Mouse (Mus musculus): ENCODE results near the gene Gpc4.

DNA sequence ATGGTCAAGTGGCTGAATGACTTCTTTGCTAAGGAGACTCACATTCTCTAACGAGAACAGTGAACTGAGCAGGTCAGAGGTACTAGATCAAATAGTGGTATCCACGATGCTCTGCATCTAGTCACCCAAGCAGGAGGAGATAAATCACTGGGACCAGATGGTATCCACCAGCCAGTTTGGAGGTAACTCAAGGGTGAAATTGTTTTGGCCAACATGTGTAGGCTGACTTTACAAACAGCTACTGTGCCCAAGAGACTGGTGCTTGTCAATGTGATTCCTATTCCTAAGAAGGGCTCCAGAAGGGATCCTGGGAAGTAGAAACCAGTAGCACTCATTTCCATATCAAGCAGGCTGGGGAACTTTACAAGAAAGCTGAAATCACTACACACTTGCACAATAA, 55.4 kb downstream of the Gpc4 start:
- TF ChIP-seq TCF12 (IDR thresholded peaks at IDR 0.05; ENCODE audit: low read depth, low read length) = no peak
- no peak for TF ChIP-seq POLR2A (IDR thresholded peaks at IDR 0.05; ENCODE audit: control insufficient read depth in 1 of 2, insufficient read depth in 1 of 2, low read depth in 1 of 2, low read length in 2 of 2, poor library complexity in 1 of 2)

Data from MEL (cell line).